Mouse (Mus musculus) brain, embryonic 14.5 days (tissue): ENCODE data around the gene Grin1.

Experiments used
- CTCF ChIP-seq: fragments of 200-500 bp; IDR thresholded peaks from 2 replicates; pipeline ENCODE4 v1.5.1; 2012; ENCODE audit warnings: inconsistent platforms, mild to moderate bottlenecking, moderate library complexity, borderline replicate concordance; ENCODE audit not compliant: insufficient read depth, insufficient read length; ENCODE audit errors: extremely low read depth
- POLR2A ChIP-seq: fragments of 200-500 bp; IDR thresholded peaks from 2 replicates; pipeline ENCODE4 v1.6.1; 2012; ENCODE audit warnings: mild to moderate bottlenecking, inconsistent platforms, borderline replicate concordance; ENCODE audit not compliant: poor library complexity, insufficient read depth, insufficient read length, severe bottlenecking; ENCODE audit errors: extremely low read depth

DNA sequence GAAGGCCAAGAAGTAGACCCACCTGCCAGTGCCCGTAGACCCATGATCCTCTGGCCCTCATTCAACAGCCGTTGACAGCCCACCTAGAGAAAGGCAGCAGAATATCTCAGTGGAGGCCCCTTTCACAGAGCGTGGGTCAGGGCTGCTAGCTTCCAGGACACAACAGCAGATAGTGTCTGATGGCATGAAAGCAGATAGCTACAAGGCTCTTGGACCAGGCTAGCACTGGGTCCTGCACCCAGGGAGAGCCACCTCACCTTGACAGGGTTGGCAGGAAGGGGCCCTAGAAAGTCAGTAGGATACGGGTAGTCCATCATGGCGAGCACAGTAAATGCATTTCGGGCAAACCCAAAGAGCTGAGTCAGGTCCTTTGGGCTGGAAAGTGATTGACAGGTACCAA is 35.2 kb upstream of the Grin1 start:
- TF ChIP-seq CTCF (no peak), POLR2A (no peak)
